Mouse (Mus musculus) cortical plate, adult 2 months (tissue): ENCODE results near the gene Adam15.

ENCODE experiments used
- CTCF ChIP-seq: fragments of 200-500 bp; IDR thresholded peaks from 2 replicates; pipeline ENCODE4 v1.5.1; 2011; ENCODE audit warnings: mild to moderate bottlenecking, control low read depth, low read length; ENCODE audit not compliant: insufficient read depth; ENCODE audit errors: extremely low read depth
- POLR2A ChIP-seq: fragments of 200-500 bp; IDR thresholded peaks from 2 replicates; pipeline ENCODE4 v1.6.1; 2011; ENCODE audit warnings: mild to moderate bottlenecking, low read length, control low read depth; ENCODE audit not compliant: insufficient read depth; ENCODE audit errors: extremely low read depth

GRCm38 (mm10) chr3:89304440-89304839 lies 45.4 kb downstream of the Adam15 start:
- TF ChIP-seq POLR2A = no peak
- TF ChIP-seq CTCF = no peak
